Mouse (Mus musculus) urinary bladder, postnatal 14 days (tissue): ENCODE results near the gene Fam234b.
A peak's percentile ranks its signal among the peaks of the same experiment; 100 is the strongest.

Experiments
- DNase-seq: peaks from one replicate; pipeline ENCODE4 v3.0.0; 2021; ENCODE audit warnings: low spot score

Gene Fam234b

DNA sequence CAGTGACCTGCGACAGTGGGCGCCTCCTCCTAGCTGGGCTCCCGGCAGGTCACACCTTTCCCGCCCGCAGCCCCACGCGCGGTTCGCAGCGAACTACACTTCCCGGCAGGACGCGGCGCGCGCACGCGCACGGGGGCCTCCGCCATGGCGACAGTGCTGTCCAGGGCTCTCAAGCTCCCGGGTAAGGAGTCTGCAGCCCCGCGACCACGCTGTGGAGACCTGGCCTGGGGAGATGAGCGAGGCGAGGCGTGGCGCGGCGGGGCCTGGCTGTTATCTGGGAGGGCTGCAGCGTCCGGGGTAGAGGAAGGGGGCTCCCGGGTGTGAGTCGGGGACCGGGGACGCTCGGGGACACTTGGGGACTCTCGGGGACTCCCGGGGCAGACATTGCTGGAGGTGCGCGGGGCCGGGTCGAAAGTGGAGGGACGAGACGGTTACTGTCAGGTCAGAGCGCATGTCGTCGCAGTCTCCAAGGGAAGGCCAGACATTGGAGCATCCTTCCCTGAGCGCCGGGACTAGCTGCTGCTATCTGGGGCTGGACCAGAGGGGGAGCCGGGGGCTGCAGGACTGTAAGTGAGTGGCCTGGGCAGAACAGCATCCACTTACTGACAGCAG, at the start of gene Fam234b, which contains the start of gene Hebp1:
Fam234b (plus strand) TSS at position 57 of the 612 bp plus-strand sequence.
Hebp1 (minus strand) TSS at position 102 of the 612 bp plus-strand sequence.
- DNase-seq, result peak; percentile 82

- no peak for DNase-seq
Observed at GRCm38 (mm10) chr6:135148506-135148905, 49.3 kb upstream of the Fam234b start.

DNA sequence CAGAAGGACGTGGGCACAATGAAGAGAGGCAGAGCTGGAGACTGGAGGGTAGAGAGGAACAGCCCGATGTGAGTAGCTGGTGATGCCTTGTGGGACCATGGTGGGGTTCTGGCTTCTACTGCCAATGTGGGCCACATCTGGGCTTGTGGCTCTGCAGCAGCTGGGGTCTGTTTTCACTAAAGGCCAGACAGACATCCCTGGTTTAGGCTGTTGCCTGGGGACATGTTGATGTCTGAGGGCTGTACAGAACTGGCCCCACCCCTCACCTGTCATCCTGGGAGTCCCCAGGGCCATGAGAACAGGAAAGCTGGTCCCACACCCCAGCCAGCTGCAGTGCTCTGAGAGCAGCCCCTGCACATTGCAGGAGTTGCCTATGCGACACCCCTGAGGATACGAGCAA, 48.6 kb upstream of the Fam234b start:
- no peak for DNase-seq

GRCm38 (mm10) chr6:135149722-135150121, 48.1 kb upstream of the Fam234b start:
- no peak for DNase-seq

GRCm38 (mm10) chr6:135150311-135150710, 47.5 kb upstream of the Fam234b start:
- DNase-seq, result no peak

GRCm38 (mm10) chr6:135153719-135154118, 44.1 kb upstream of the Fam234b start:
- DNase-seq, result no peak

DNA sequence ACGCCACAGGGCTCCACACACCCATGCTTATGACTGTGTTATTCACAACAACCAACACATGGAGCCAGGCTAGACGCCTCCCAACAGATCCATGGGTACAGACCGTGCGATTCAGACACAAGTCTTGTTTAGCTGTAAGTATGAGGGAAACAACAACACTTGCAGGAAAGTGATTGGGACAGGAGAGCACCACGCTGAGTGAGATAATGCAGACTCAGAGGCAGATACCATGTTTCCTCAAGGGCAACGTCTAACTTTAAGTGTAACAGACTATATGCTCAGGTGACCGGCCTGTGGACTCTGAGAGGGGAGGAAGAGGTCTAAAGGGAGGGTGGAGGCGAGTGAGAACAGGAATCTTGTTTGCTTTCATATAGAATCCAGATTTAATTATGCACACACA, 41.2 kb upstream of the Fam234b start:
- no peak for DNase-seq

DNA sequence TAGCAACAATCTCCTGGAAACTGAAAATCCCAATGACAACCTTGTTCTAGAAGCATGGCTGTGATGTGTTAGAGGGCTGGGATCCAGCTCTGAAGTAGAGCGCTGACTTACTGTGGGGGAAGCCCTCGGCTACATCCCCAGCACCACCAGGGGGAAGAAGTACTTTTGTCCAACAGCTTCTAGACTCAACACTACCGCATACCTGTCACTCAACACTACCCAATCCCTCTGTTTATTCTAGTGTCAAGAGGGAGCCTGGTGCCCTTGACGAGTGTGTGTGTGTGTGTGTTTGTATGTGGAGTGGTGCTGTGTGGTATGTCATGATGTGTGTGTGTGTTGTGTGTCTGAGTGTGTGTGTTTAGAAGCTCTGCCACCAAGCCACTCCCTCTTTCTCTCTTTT, 40.3 kb upstream of the Fam234b start:
- no peak for DNase-seq

DNA sequence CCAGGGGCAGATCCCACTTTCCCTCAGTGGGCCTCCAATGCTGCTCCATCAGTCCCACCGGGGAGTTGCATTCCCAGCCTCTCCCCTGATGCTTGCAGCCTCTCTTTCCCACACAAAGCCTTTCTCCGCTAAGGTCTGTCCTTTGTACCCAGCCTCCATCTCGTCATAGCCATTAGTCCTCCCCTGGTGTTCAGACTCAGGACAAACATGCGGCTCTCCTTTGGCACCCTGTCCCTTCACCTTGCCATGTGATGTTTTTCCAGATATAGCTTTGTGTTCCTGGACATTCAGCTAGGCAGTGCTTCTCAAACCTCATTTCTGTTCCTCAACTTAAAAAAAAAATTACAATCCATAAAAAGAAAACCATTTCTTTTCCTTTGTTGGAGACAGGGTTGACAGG, 39.3 kb upstream of the Fam234b start:
- DNase-seq, result no peak

DNA sequence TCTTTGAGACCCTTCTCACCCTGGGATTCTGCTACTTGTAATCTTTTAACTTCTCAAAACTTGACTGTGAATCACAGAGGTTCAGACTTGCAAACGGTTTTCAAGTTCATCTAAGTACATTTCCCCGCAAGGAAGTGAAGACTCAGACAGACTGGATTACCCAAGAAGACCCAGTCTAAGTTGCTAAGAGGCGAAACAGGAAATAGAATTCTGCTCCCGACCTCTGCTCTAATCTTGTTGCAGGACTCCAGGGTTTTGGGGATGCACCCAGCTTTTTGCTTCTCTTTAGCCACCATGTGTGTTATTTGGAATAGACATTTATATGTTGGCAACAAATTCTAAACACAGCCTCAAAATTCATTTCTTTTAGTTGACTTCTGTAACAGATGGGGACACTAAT, 36.4 kb upstream of the Fam234b start:
- DNase-seq, result no peak

GRCm38 (mm10) chr6:135162311-135162710, 35.5 kb upstream of the Fam234b start:
- DNase-seq, result no peak

DNA sequence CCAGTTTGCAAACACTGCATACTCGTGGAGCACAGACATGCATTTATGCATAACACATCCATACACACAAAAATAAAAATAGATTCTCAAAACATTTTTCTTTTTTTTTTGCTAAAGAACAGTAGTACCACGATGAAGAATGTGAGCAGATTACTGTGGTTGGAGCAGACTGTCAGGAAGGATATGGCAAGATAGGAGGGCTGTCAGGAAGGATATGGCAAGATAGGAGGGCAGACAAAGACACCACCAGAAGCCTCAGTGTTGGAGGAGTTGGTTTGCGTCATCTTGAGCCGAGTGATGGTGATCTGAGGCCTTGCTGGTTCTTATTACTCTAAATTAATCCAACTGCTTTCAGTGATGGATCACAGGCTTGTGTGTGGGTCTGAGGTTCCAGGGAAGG, 34.9 kb upstream of the Fam234b start:
- DNase-seq, result no peak

DNA sequence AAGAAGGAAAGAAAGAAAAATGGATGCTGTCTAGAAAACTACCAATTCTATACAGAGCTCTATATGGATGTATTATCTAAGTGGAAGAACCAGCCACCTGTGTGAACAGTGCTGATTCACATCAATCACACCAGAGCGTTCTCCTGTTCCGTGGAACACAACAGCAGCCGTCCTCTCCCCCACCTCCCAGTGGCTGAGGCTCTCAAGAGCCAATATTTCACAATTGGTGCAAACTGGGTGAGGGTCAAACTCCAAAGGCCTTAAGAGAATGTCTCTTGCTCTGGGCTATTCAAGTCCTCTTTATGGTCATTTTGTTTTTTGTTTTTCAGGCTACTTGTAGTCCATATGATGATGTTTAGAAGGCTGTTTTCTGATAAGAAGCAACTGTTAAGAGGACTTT, 32.6 kb upstream of the Fam234b start:
- DNase-seq, result no peak

- no peak for DNase-seq
Observed at GRCm38 (mm10) chr6:135165706-135166105, 32.1 kb upstream of the Fam234b start.

DNA sequence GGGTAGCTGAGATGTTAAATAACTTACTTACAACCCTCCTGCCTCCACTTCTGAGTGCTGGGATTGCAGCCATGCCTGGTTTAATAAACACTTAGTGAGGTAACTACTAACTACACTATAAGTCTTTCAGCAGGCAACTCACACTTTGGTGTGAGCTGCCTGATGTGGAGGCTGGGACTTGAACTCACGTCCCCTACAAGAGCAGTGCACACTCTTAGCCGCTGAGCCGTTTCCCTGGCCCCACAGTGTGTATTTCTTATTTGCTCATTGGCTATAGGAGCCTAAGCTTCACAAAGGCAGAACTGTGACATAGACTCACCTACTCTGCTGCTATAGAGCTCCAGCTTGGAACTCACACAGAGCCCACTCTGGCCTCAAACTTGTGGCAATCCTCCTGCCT, 31.5 kb upstream of the Fam234b start:
- DNase-seq, result no peak

- no peak for DNase-seq
Observed at GRCm38 (mm10) chr6:135166712-135167111, 31.1 kb upstream of the Fam234b start.

DNA sequence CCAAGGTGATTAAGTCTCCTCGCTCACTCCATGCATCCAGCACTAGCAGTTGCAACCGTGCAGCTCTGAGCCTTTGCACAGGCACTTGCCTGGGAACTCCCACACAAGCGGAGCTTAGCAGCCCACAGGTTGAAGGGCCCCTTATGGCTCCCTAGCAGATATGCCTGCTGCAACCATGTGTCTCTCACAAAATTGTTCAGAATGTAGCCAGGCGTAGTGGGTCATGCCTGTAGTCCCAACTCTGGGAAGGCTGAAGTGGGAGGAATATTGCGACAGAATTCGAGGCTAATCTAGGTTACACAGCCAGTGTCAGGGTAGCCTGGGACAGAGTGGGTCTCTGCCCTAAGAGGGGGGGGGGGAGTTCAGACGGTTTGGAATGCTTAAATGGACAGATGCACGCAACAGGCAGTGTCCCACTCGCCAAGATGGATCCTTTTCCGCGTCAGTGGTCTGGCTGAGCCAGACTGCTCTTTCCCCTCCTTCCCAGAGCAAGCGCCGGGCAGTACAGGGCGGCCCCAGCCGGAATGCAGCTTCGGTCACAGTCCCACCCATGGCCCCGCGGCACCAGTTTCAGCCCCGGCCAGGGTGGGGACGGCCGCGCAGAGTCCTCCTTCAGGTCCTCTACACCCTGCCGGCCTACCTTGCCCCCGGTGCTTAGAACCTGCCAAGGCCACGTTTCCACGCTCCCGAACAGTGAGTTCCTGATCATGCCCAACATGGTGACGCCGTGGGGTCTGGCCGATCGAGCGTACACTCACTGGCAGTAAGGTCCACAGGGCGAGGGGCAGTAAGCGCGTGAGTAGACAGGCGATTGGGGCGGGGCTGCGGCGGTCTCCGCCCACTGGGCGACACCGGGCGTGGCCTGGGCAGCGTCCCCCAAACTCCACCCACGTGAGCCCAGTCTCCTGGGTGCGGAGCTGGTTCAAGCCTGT, 30.1 kb upstream of the Fam234b start:
- DNase-seq, result peak; percentile 91

DNA sequence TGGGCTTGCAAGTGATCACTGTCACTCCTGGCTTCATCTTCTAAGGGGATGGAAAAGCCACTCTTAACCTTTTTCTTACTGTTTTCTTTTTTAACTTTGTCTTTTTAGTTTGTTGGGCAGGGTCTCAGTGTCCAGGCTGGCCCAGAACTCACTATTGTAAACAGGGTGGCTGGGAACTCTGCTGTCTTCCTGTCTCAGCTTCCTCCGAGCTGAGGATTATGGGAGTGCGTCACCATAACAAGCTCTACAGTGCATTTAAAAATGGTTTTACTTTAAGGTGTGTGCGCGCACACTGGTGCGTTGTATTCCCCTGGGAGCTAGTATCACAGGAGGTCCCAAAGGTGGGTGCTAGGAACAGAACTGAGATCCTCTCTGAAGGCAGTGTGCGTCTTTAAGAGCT, 29.3 kb upstream of the Fam234b start:
- no peak for DNase-seq

DNA sequence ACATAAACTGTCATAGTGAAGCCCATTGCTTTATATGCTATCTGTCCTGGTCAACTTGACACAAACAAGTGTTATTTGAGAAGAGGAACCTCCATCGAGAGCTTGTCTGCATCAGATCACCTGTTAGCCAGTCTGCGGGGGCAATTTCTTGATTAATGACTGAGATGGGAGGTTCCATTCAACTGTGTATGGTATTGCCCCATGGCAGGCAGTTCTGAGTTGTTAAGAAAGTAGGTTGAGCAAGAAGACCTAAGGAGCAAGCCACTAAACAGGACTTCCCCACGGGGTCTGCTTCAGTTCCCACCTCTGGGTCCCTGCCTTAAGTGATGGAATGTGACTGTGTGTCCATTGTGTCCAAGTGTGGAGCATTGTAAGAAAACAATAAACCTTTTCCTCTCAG, 28.5 kb upstream of the Fam234b start:
- no peak for DNase-seq

- no peak for DNase-seq
Observed at GRCm38 (mm10) chr6:135171736-135172135, 26.0 kb upstream of the Fam234b start.

DNA sequence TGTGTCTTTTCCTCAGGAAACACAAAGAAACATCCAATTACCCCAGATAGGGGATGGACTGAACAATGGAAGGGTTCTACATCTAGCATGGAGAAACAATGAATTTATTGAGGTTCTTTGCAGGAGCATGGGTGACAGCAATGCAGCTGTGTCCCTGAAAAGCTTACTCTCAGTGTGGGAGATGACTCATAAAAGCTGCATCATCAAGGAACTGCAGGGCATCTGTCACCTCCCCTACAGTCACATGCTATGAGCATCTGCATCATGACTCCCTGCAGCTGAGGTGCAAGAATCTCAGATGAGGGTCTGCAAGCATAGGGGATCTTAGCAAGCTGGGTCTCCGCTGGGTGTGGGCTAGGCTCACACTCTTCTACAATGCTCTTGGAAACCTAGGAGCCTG, 22.8 kb upstream of the Fam234b start:
- DNase-seq, result no peak

- DNase-seq, result no peak
Observed at GRCm38 (mm10) chr6:135177271-135177670, 20.5 kb upstream of the Fam234b start.

- DNase-seq, result no peak
Observed at GRCm38 (mm10) chr6:135178599-135178998, 19.2 kb upstream of the Fam234b start.
